Mouse (Mus musculus) C2C12 (cell line): ENCODE measurements around the gene Lbx1. TPM values are rescaled to one million over a fixed set of nuclear protein-coding genes. Genes with fewer than 3 reads are reported as not detected.

Source experiments
- H3K27me3 ChIP-seq: one replicate; pipeline ENCODE4 v1.6.1; 2011; ENCODE audit not compliant: control insufficient read depth, insufficient read depth, insufficient read length
- H3K36me3 ChIP-seq: one replicate; pipeline ENCODE4 v1.6.1; 2011; ENCODE audit not compliant: control insufficient read depth, insufficient read depth
- H3K4me3 ChIP-seq: one replicate; pipeline ENCODE4 v1.5.1; 2011; ENCODE audit warnings: mild to moderate bottlenecking, control low read depth; ENCODE audit not compliant: poor library complexity, insufficient read depth, severe bottlenecking
- H3K79me2 ChIP-seq: one replicate; pipeline ENCODE4 v1.6.1; 2011; ENCODE audit not compliant: control insufficient read depth, insufficient read depth
- H3K79me3 ChIP-seq: one replicate; pipeline ENCODE4 v1.6.1; 2011; ENCODE audit warnings: low read depth, control low read depth
- H3ac ChIP-seq: one replicate; pipeline ENCODE3; 2011; ENCODE audit warnings: low read depth; ENCODE audit not compliant: control insufficient read depth, insufficient read length
- CEBPB ChIP-seq: IDR thresholded peaks from one replicate; pipeline ENCODE4 v1.6.1; 2011; ENCODE audit warnings: low read depth, mild to moderate bottlenecking, control low read depth, moderate library complexity
- CTCF ChIP-seq: IDR thresholded peaks from one replicate; pipeline ENCODE4 v1.5.1; 2011; ENCODE audit not compliant: control insufficient read depth, insufficient read depth, insufficient read length
- FOSL1 ChIP-seq: IDR thresholded peaks from one replicate; pipeline ENCODE4 v1.8.0; 2011; ENCODE audit warnings: mild to moderate bottlenecking, low read length; ENCODE audit not compliant: poor library complexity, insufficient read depth, severe bottlenecking
- MAX ChIP-seq: IDR thresholded peaks from one replicate; pipeline ENCODE4 v1.6.1; 2011; ENCODE audit warnings: mild to moderate bottlenecking, control low read depth
- MYOD1 ChIP-seq: IDR thresholded peaks from one replicate; pipeline ENCODE4 v1.6.1; 2011; ENCODE audit warnings: low read depth; ENCODE audit not compliant: control insufficient read depth, insufficient read length
- MYOG ChIP-seq: IDR thresholded peaks from one replicate; pipeline ENCODE4 v1.6.1; 2011; ENCODE audit not compliant: control insufficient read depth, insufficient read length; ENCODE audit errors: extremely low read depth
- USF1 ChIP-seq: IDR thresholded peaks from one replicate; pipeline ENCODE4 v1.6.1; 2011; ENCODE audit warnings: low read depth, mild to moderate bottlenecking, control low read depth, moderate library complexity
- long read RNA-seq, 2 experiments: library from polyadenylated mRNA; unstranded; transcript quantifications; one replicate each; pipeline ENCODE4 v2.0.0; 2019 to 2020
- polyA plus RNA-seq: library from polyadenylated mRNA; unstranded; fragments of >200 nt; fragmentation: generic; extraction: Trizol; gene quantifications from one replicate; pipeline ENCODE4 v1.2.1, GENCODE M21; 2012; ENCODE audit warnings: missing spikeins

Gene Lbx1
- polyA plus RNA-seq = 0.02 TPM
- long read RNA-seq, experiment 1 = 0 reads
- long read RNA-seq, experiment 2 = 0 reads

DNA sequence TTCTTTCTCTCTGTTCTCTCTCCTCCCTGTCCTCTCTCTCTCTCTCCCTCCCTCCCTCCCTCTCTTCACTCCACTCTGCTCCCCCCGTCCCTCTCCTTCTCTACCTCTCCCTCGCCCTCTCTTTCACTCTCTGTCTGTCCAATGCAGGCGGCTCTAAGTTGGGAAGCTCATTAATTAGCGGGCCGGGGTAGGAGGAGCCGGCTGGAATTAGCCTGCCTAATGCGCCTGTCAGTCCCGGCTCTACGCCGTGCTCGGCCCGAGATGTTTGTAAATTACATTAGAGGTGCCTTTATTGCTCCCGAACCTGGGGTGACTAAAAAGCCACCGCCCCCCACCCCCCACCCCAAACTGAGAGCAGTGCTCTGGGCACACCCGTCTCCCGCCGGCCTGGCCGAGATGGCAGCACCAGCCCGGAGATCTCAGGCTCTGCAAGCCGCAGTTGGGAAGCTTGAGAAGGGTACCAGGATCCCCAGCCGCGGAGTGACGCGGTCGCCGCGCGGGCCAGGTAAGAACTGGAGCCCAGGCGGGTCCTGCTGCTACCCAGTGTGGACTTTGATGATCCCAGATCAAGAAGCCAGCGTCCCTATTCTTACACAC, at the start of gene Lbx1:
TSS of gene Lbx1 (minus strand) at position 47 of the 597 bp plus-strand sequence.
- H3K27me3 ChIP-seq = peaks cover 87% of the 10 kb centered on the region
- H3K79me3 ChIP-seq = no peaks in the 10 kb centered on the region
- H3K36me3 ChIP-seq = no peaks in the 10 kb centered on the region
- TF ChIP-seq CEBPB (no peak), MYOG (no peak), MAX (no peak), FOSL1 (no peak)
- H3K4me3 ChIP-seq = no peak within 1 kb of the TSS
- H3ac ChIP-seq = peak within 1 kb of the TSS; percentile 35
- H3K79me2 ChIP-seq = no peaks in the 10 kb centered on the region

DNA sequence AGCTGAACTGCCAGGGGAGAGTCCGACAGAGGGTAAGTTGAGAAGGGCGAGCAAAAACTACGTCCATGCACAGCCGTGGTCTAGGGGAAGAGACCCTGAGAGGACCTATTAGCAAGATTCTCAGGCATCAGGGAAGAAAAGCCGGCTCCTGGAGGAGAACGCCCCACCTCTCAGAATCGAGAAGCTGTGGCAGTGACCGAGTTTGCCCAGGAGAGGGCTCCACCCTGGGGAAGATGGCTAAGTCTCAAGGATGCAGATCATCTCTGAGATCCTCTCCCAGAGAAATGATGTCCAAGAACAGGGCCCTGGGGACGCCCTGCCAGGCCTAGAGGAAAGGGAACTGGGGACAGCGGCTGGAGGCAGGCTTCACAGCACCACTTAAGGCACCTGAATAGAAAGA, 47.7 kb upstream of the Lbx1 start:
- no peaks in the 10 kb centered on the region for H3K79me3 ChIP-seq
- TF ChIP-seq MYOD1 (no peak), CTCF (peak; percentile 4)

DNA sequence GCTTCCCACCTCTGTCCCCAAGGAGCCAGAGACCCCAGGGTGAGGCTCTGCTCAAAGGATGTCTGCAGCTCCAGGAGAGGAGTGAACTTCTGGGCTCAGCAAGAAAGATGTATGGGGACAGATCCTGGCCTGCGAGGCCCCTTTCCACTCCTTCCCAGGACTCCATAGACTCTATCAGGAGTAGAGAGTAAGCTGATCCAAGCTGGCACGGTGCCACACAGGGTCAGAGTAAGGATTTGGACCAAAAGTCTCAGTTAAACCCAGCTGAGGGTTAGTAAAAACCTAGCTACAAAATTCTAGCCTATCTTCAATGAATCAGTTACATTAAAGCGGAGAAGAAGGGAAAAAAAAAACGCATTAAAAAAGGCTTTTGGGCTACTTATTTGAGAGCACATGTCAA, 40.6 kb upstream of the Lbx1 start:
- TF ChIP-seq USF1 = no peak
- no peak for TF ChIP-seq MYOG
- no peak for TF ChIP-seq MYOD1
- no peak for TF ChIP-seq MAX
- no peak for TF ChIP-seq CEBPB
- TF ChIP-seq CTCF = no peak
- no peak for TF ChIP-seq FOSL1
- Histone ChIP-seq H3K79me2 (no peaks in the 10 kb centered on the region), H3K27me3 (peaks cover 31% of the 10 kb centered on the region), H3K79me3 (no peaks in the 10 kb centered on the region), H3K4me3 (no peak overlapping the region), H3K36me3 (no peaks in the 10 kb centered on the region), H3ac (no peak overlapping the region)

More for the DNA sequence above, 47.7 kb upstream of the Lbx1 start:
- Histone ChIP-seq H3K27me3 (peaks cover 22% of the 10 kb centered on the region), H3ac (no peak overlapping the region), H3K4me3 (no peak overlapping the region), H3K36me3 (no peaks in the 10 kb centered on the region), H3K79me2 (no peaks in the 10 kb centered on the region)

DNA sequence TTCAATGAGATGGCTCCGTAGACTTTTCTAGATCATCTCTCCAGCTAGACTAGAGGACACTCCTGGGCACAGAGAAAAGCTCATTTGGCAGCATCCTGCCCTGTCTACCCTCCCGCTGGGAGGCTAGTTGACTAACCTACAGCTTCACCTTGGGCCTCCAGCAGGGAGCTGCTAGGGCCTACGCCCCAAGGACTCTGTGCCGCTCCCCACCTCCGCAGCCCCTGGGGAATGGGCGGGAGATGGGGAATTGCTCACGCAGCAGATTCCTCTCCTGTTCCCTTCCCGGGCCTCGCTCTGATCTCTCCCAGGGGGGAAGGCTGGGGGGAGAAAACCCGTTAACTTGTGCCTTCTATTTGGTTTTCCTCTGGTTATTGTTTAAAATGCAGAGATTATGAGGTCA, 36.4 kb upstream of the Lbx1 start:
- H3K4me3 ChIP-seq = no peak overlapping the region
- no peak for TF ChIP-seq MYOD1
- TF ChIP-seq FOSL1 = no peak
- no peak for TF ChIP-seq USF1
- no peak for TF ChIP-seq CEBPB
- no peak for TF ChIP-seq CTCF
- TF ChIP-seq MYOG = no peak
- TF ChIP-seq MAX = no peak
- peaks cover 51% of the 10 kb centered on the region for H3K27me3 ChIP-seq
- no peaks in the 10 kb centered on the region for H3K79me3 ChIP-seq
- H3K79me2 ChIP-seq = no peaks in the 10 kb centered on the region
- no peak overlapping the region for H3ac ChIP-seq
- no peaks in the 10 kb centered on the region for H3K36me3 ChIP-seq

DNA sequence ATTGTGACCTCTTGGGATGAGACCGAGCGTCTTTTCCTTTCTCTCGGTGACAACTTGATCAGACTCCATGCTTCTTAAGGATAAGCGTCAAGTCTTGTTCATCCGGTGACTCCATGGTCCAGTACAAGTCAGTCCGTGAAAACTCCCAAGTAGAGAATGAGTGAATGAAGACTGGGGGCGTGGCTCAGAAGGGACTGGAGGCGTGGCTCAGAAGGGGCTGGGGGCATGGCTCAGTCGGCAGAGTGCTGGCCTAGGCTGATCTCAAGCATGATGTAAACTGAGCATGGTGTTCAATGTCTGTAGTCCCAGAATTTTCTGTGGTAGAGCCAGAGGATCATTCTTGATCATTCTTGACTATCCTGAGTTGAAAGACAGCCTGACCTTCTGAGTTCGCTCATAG, 27.4 kb upstream of the Lbx1 start:
- no peak overlapping the region for H3ac ChIP-seq

More for the DNA sequence above, 27.4 kb upstream of the Lbx1 start:
- Histone ChIP-seq H3K27me3 (peaks cover 43% of the 10 kb centered on the region), H3K79me3 (no peaks in the 10 kb centered on the region), H3K79me2 (no peaks in the 10 kb centered on the region), H3K4me3 (no peak overlapping the region), H3K36me3 (no peaks in the 10 kb centered on the region)
- TF ChIP-seq USF1 (no peak), CTCF (no peak), FOSL1 (no peak), MYOD1 (no peak), MAX (no peak), CEBPB (no peak), MYOG (no peak)
